ENCODE assay signal across 21 mouse cellular contexts in the genomic region with DNA sequence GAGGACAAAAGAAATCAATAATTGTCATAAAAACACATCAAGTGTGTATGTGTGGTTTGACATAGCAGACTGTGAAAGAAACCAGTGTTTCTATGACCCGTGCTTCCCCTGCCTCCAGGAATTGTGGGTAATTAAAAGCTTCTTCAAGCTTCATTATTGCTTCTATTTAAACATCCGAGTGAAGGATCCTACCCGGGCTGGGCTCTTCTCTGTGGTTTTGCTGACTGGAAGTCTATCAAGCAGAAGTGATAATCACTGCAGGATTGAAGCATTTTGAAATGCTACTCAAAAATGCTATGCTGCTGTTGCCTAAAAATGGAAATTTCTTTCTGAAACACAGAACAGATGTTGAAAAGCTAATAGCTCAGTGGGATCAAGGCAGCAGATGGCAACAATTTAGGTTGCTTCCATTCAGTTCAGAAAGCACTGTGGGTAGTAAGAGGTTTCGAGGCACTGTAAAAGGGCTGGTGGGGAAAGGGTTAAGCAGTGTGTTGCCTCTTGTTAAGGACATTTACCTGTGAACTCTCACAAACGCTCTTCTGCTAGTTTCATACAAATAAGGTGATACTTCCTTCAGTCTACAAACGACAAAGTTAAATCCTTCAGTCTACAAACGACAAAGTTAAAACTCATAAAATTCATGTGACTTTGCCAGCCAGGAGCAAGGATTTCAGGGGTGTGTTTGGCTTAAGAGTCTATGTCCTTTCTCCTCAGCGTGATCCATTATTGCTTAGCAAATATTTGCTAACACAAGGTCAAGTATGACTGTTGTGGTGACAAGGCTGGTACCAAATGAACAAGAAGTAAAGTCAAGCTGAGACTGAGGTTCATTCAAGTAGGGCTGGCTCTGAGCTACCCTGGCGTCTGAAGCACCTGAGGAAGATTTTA. TPM values are rescaled to one million over a fixed set of nuclear protein-coding genes. Genes with fewer than 3 reads are reported as not detected.
DNase-seq lines count a peak whose midpoint lies in the region; ATAC-seq and TF ChIP-seq lines count a peak whose summit lies in the region.
"Had no signal": no experiment of that assay in that cellular context is flagged by ENCODE, and none has a peak within 500 bp of the region (broad histone marks: within the 10 kb centered on the region; RNA-seq: fewer than 3 reads in every experiment).

No protein-coding gene starts in this region.

- no peak overlapping the region for H3K9ac ChIP-seq in lung, embryonic 14.5 days
- no peak overlapping the region for H3K9ac ChIP-seq in stomach, embryonic 15.5 days
- no peak overlapping the region for H3K9ac ChIP-seq in midbrain, embryonic 14.5 days (replicated peaks; ENCODE audit: low read length)
- H3K9ac ChIP-seq: embryonic facial prominence, embryonic 15.5 days; heart, embryonic 12.5 days; hindbrain, embryonic 15.5 days; limb, embryonic 13.5 days; liver, embryonic 15.5 days had no signal

- no peaks in the 10 kb centered on the region for H3K4me1 ChIP-seq in lung, embryonic 14.5 days (ENCODE audit: insufficient read depth)
- no peaks in the 10 kb centered on the region for H3K4me1 ChIP-seq in stomach, embryonic 15.5 days
- H3K4me1 ChIP-seq in midbrain, embryonic 14.5 days (ENCODE audit: control insufficient read depth, insufficient read depth, low read length): no peaks in the 10 kb centered on the region
- H3K4me1 ChIP-seq: embryonic facial prominence, embryonic 15.5 days; heart, embryonic 12.5 days; hindbrain, embryonic 15.5 days; limb, embryonic 13.5 days; liver, embryonic 15.5 days had no signal

- no peaks in the 10 kb centered on the region for H3K36me3 ChIP-seq in lung, embryonic 14.5 days (ENCODE audit: insufficient read depth)
- no peaks in the 10 kb centered on the region for H3K36me3 ChIP-seq in stomach, embryonic 15.5 days
- no peaks in the 10 kb centered on the region for H3K36me3 ChIP-seq in midbrain, embryonic 14.5 days (ENCODE audit: control insufficient read depth, insufficient read depth, low read length)
- H3K36me3 ChIP-seq: embryonic facial prominence, embryonic 15.5 days; G1E; heart, embryonic 12.5 days; hindbrain, embryonic 15.5 days; limb, embryonic 13.5 days; liver, embryonic 15.5 days had no signal

- DNase-seq in embryo, embryonic 11 days: peak; percentile 14
- no peak for DNase-seq in embryo, embryonic 10 days (ENCODE audit: low spot score)
- DNase-seq in lung, embryonic 14.5 days: peak; percentile 25
- no peak for DNase-seq in lung, postnatal 14 days
- DNase-seq in forelimb bud, embryonic 11.5 days (ENCODE audit: low read depth, low spot score): peak; percentile 41
- DNase-seq in midbrain, embryonic 14.5 days: no peak
- DNase-seq in cerebellum, adult 9-10 months: no peak
- DNase-seq: cerebellum, adult 11-12 months; gastrocnemius, postnatal 25 days; kidney, adult 2 months; kidney, postnatal 25 days; thymus, postnatal 14 days had no signal

- ATAC-seq in lung, embryonic 14.5 days (ENCODE audit: insufficient read depth): no peak
- peak; percentile 58 for ATAC-seq in stomach, embryonic 15.5 days (ENCODE audit: insufficient read depth, low FRiP score, low read depth)
- ATAC-seq in midbrain, embryonic 14.5 days (ENCODE audit: low FRiP score, low TSS enrichment): no peak
- ATAC-seq: CD4-positive, CD25-positive, alpha-beta regulatory T cell, adult 4 months; midbrain, embryonic 16.5 days had no signal

- no peak overlapping the region for H3K4me3 ChIP-seq in lung, embryonic 14.5 days (ENCODE audit: low read depth, low read length)
- no peak overlapping the region for H3K4me3 ChIP-seq in stomach, embryonic 15.5 days (replicated peaks)
- no peak overlapping the region for H3K4me3 ChIP-seq in midbrain, embryonic 14.5 days (replicated peaks; ENCODE audit: low read depth, low read length)
- H3K4me3 ChIP-seq: embryonic facial prominence, embryonic 15.5 days; heart, embryonic 12.5 days; hindbrain, embryonic 15.5 days; limb, embryonic 13.5 days; liver, embryonic 15.5 days had no signal

- H3K27ac ChIP-seq in lung, embryonic 14.5 days (ENCODE audit: low read depth): no peak overlapping the region
- H3K27ac ChIP-seq in stomach, embryonic 15.5 days: peak overlapping the region; percentile 32; the same call in 1 of the 2 replicates
- no peak overlapping the region for H3K27ac ChIP-seq in midbrain, embryonic 14.5 days (replicated peaks; ENCODE audit: low read depth, low read length)
- H3K27ac ChIP-seq: embryonic facial prominence, embryonic 15.5 days; hindbrain, embryonic 15.5 days; limb, embryonic 13.5 days; liver, embryonic 15.5 days had no signal

- 49% methylated on average over 9 of the region's 9 CpGs for WGBS in lung, embryonic 14.5 days
- WGBS in stomach, embryonic 15.5 days: 47% methylated on average over 9 of the region's 9 CpGs
- 75% methylated on average over 9 of the region's 9 CpGs for WGBS in midbrain, embryonic 14.5 days

- no peak overlapping the region for H3K4me2 ChIP-seq in lung, embryonic 14.5 days
- H3K4me2 ChIP-seq in stomach, embryonic 15.5 days: no peak overlapping the region
- no peak overlapping the region for H3K4me2 ChIP-seq in midbrain, embryonic 14.5 days (ENCODE audit: low read length)
- H3K4me2 ChIP-seq: embryonic facial prominence, embryonic 15.5 days; heart, embryonic 12.5 days; hindbrain, embryonic 15.5 days; limb, embryonic 13.5 days; liver, embryonic 15.5 days had no signal

- H3K27me3 ChIP-seq in lung, embryonic 14.5 days (ENCODE audit: insufficient read depth, low read length): no peaks in the 10 kb centered on the region; the same call in 1 of the 2 replicates
- H3K27me3 ChIP-seq in stomach, embryonic 15.5 days (replicated peaks): 0 out of 2 replicates have a peak, but pooled peaks cover 4% of the 10 kb centered on the region
- no peaks in the 10 kb centered on the region for H3K27me3 ChIP-seq in midbrain, embryonic 14.5 days (ENCODE audit: control insufficient read depth, insufficient read depth, low read length)
- H3K27me3 ChIP-seq: heart, embryonic 12.5 days; hindbrain, embryonic 15.5 days; limb, embryonic 13.5 days; liver, embryonic 15.5 days had no signal

- no peak for TF ChIP-seq CTCF in lung, embryonic 14.5 days (IDR thresholded peaks at IDR 0.05; ENCODE audit: low read depth)

- no peaks in the 10 kb centered on the region for H3K9me3 ChIP-seq in lung, embryonic 14.5 days (ENCODE audit: low read depth, low read length)
- no peaks in the 10 kb centered on the region for H3K9me3 ChIP-seq in stomach, embryonic 15.5 days
- no peaks in the 10 kb centered on the region for H3K9me3 ChIP-seq in midbrain, embryonic 14.5 days (ENCODE audit: control insufficient read depth, low read length)
- H3K9me3 ChIP-seq: embryonic facial prominence, embryonic 15.5 days; G1E; heart, embryonic 12.5 days; hindbrain, embryonic 15.5 days; limb, embryonic 13.5 days; liver, embryonic 15.5 days had no signal

RNA-seq across cellular contexts. Expression of a gene that starts 43.6 kb away (rescaled TPM):
- polyA plus RNA-seq in lung, embryonic 14.5 days (2014; fragmentation: Nextera tagmentation; extraction: Ambion mirVana): 0.49 and 0.83 TPM in 2 replicates
- 1.5 and 2.1 TPM in 2 replicates for polyA plus RNA-seq in stomach, embryonic 15.5 days (2015; fragmentation: Nextera tagmentation; extraction: Ambion mirVana)
- 0.76 and 0.84 TPM in 2 replicates for polyA plus RNA-seq in midbrain, embryonic 14.5 days (2014; fragmentation: Nextera tagmentation; extraction: Ambion mirVana)
- polyA plus RNA-seq: G1E had no signal

Comparison
In these comparisons a context has a peak if more than half of its experiments do, and no peak if none do; other contexts are left out.
1. DNase-seq: peak in embryo, embryonic 11 days (single experiment), lung, embryonic 14.5 days (single experiment) and forelimb bud, embryonic 11.5 days (single experiment); none in embryo, embryonic 10 days (single experiment), lung, postnatal 14 days (single experiment), midbrain, embryonic 14.5 days (single experiment) and cerebellum, adult 9-10 months (single experiment).